Mouse (Mus musculus) neural tube, embryonic 13.5 days (tissue): ENCODE measurements around the gene Atoh7. TPM values are rescaled to one million over a fixed set of nuclear protein-coding genes. Genes with fewer than 3 reads are reported as not detected.

Experiments used
- ATAC-seq: fragments of 200-750 bp; cut with Nextera tagmentation; 2 replicates; pipeline ENCODE4 v1.8.0; 2017; ENCODE audit warnings: low read depth, mild to moderate bottlenecking, moderate TSS enrichment, moderate library complexity
- H3K27ac ChIP-seq: fragments of 300-500 bp; sonication (generic); replicated peaks from 2 replicates; pipeline ENCODE4 v1.5.1; 2015; ENCODE audit warnings: moderate library complexity, mild to moderate bottlenecking, inconsistent platforms
- H3K27me3 ChIP-seq: fragments of 300-500 bp; sonication (generic); 2 replicates; pipeline ENCODE4 v1.6.1; 2015; ENCODE audit warnings: mild to moderate bottlenecking, inconsistent platforms
- H3K36me3 ChIP-seq: fragments of 300-500 bp; sonication (generic); 2 replicates; pipeline ENCODE4 v1.6.1; 2015; ENCODE audit warnings: mild to moderate bottlenecking, inconsistent platforms
- H3K4me1 ChIP-seq: fragments of 300-500 bp; sonication (generic); replicated peaks from 2 replicates; pipeline ENCODE4 v1.6.1; 2015; ENCODE audit warnings: inconsistent platforms
- H3K4me2 ChIP-seq: fragments of 300-500 bp; sonication (generic); 2 replicates; pipeline ENCODE4 v1.6.1; 2015; ENCODE audit warnings: inconsistent platforms, mild to moderate bottlenecking, moderate library complexity
- H3K4me3 ChIP-seq: fragments of 300-500 bp; sonication (generic); 2 replicates; pipeline ENCODE4 v1.5.1; 2015; ENCODE audit warnings: mild to moderate bottlenecking, inconsistent platforms
- H3K9ac ChIP-seq: fragments of 300-500 bp; sonication (generic); 2 replicates; pipeline ENCODE4 v1.6.1; 2015; ENCODE audit warnings: moderate library complexity, mild to moderate bottlenecking, inconsistent platforms
- H3K9me3 ChIP-seq: fragments of 300-500 bp; sonication (generic); 2 replicates; pipeline ENCODE4 v1.6.1; 2016; ENCODE audit warnings: inconsistent platforms
- WGBS: fragments of 180-500 bp; shearing (Covaris S2); methylation state at CpG from one replicate; pipeline ENCODE4 v1.1.7; 2015; 5-methylcytosine and 5-hydroxymethylcytosine counted together
- polyA plus RNA-seq: library from polyadenylated mRNA; unstranded; fragments of >200 nt; fragmentation: Nextera tagmentation; extraction: Ambion mirVana; gene quantifications from 2 replicates; pipeline ENCODE4 v1.2.1, GENCODE M21; 2015

The Atoh7 gene
- polyA plus RNA-seq, 1 experiment from 2014 or later = 0.89 TPM

DNA sequence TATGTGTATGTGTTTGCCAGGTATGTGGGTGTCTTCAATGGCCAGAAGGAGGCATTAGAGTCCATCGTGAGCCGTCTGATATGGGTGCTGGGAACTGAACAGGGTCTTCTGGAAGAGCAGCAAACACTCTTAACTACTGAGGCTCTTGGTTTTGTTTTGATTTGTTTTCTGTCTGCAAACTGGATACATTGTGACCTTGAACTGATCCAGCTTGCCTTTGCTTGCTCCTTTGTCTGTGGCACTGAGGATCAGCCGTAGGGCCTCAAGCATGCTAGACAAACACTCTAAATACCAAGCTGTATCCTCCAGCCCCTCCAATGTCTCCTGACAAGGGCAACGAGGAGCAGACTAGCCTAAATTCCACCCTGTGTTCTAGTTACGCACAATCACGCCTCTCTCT is 27.7 kb downstream of the Atoh7 start:
- Histone ChIP-seq H3K27ac (no peak overlapping the region), H3K4me2 (no peak overlapping the region), H3K36me3 (no peaks in the 10 kb centered on the region), H3K27me3 (no peaks in the 10 kb centered on the region), H3K4me3 (no peak overlapping the region), H3K4me1 (no peaks in the 10 kb centered on the region), H3K9me3 (no peaks in the 10 kb centered on the region), H3K9ac (no peak overlapping the region)
- no peak for ATAC-seq
- WGBS = 89% methylated on average over 6 of the region's 6 CpGs

DNA sequence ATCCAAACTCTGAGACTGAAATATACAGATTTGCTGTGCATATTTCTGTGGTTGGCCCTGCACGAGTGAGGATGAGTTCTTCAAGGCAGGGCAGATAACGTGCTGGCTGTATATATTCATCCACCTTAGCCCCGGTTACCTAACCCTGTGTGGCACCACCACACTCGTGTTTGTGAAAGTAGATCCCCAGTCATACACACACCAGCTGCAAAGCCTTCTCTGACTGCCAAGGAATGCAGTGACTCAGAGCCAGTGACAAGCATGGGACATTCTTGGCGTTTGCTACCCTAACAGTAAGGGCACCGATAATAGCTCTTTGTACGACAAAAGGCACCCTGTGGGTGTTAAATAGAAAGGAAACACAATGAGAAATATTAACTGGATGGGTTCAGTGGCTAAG is 28.8 kb downstream of the Atoh7 start:
- no peaks in the 10 kb centered on the region for H3K27me3 ChIP-seq
- 63% methylated on average over 7 of the region's 7 CpGs for WGBS
- no peak overlapping the region for H3K27ac ChIP-seq
- H3K4me1 ChIP-seq = no peaks in the 10 kb centered on the region
- no peak overlapping the region for H3K9ac ChIP-seq
- no peak for ATAC-seq
- no peaks in the 10 kb centered on the region for H3K36me3 ChIP-seq
- H3K4me3 ChIP-seq = no peak overlapping the region
- no peak overlapping the region for H3K4me2 ChIP-seq
- 0 out of 2 replicates have a peak, but pooled peaks cover 3% of the 10 kb centered on the region for H3K9me3 ChIP-seq

DNA sequence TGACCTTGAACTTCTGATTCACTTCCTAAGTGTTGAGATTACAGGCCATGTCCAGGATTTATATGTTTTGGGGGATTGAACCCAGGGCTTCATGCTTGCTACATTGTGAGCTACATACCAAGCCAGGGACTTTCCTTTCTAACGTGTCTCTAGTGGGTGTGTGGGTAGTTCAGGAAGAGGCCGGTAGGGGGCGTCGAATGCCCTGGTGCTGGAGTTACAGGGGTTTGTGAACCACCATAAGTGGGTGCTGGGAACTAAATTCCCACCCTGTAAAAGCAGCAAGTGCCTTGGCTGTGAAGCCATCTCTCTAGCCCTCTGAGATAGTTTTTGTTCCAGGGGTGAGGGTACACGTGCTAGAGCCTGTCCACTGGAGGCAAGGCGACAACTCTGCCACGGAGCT is 31.0 kb downstream of the Atoh7 start:
- no peak overlapping the region for H3K4me3 ChIP-seq
- 68% methylated on average over 7 of the region's 7 CpGs for WGBS
- ATAC-seq = no peak

DNA sequence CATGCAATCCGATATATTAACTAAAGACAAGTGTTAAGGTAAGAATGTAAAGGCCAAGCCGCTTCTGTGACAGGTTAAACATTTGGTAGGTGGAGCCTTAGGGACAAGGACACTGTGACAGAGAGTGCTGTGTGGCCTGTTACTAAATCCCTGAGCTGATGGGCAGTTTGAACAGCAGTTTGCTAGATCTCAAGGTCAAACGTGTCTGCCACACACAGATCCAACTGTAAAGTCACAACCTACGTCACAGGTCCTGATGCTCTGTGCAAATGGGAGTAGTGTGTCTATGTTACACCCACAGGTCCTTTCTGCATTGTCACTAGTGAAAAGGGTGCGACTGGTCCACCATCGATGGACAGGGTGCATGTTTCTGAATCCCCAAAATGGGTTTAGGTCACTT is 32.9 kb downstream of the Atoh7 start:
- WGBS = 85% methylated on average over 6 of the region's 6 CpGs
- Histone ChIP-seq H3K9me3 (0 out of 2 replicates have a peak, but pooled peaks cover 5% of the 10 kb centered on the region), H3K4me2 (no peak overlapping the region), H3K36me3 (no peaks in the 10 kb centered on the region), H3K4me1 (no peaks in the 10 kb centered on the region), H3K27me3 (no peaks in the 10 kb centered on the region), H3K27ac (no peak overlapping the region), H3K4me3 (no peak overlapping the region), H3K9ac (no peak overlapping the region)
- ATAC-seq = no peak

More for the DNA sequence above, 31.0 kb downstream of the Atoh7 start:
- no peaks in the 10 kb centered on the region for H3K27me3 ChIP-seq
- 0 out of 2 replicates have a peak, but pooled peaks cover 5% of the 10 kb centered on the region for H3K9me3 ChIP-seq
- no peaks in the 10 kb centered on the region for H3K36me3 ChIP-seq
- no peak overlapping the region for H3K9ac ChIP-seq
- H3K4me2 ChIP-seq = no peak overlapping the region
- H3K4me1 ChIP-seq = no peaks in the 10 kb centered on the region
- H3K27ac ChIP-seq = no peak overlapping the region

DNA sequence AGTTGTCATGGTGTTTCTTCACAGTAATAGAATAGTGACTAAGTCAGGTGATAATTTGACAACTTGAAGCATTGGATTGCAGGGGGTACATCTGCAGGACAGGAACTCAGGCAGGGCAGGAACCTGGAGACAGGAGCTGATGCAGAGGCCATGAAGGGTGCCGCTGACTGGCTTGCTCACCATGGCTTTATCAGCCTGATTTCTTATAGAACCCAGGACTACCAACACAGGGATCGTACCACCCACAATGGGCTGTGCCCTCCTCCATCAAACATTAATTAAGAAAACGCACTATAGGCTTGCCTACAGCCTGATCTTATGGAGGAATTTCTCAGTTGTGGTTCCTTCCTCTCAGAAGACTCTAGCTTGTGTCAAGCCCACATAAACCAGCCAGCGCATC is 33.9 kb downstream of the Atoh7 start:
- Histone ChIP-seq H3K4me1 (no peaks in the 10 kb centered on the region), H3K27ac (no peak overlapping the region)
- WGBS = 92% methylated on average over 4 of the region's 4 CpGs

DNA sequence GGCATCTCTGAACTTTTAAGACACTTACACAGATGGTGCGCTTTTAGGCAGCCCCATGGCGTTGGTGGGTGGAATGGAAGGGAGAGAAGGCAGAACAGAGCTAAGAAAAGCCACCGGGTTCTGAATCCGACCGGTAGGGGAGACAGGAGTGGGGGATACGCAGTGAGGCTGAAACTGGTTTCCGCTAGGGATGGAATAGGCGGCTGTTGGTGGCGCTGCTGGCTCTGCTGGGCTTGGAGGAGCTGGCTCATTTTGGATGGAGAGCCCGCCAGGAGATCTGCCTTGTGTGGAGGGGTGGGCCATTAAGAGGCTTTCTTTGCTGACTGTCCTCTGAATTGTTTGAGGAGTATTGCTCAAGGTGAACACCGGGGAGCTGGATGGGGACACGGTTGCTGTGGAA is 36.2 kb downstream of the Atoh7 start:
- Histone ChIP-seq H3K4me3 (no peak overlapping the region), H3K36me3 (no peaks in the 10 kb centered on the region), H3K9ac (no peak overlapping the region), H3K27ac (no peak overlapping the region), H3K27me3 (no peaks in the 10 kb centered on the region), H3K4me2 (no peak overlapping the region), H3K9me3 (0 out of 2 replicates have a peak, but pooled peaks cover 5% of the 10 kb centered on the region), H3K4me1 (no peaks in the 10 kb centered on the region)
- no peak for ATAC-seq
- 59% methylated on average over 12 of the region's 12 CpGs for WGBS

More for the DNA sequence above, 33.9 kb downstream of the Atoh7 start:
- H3K9me3 ChIP-seq = 0 out of 2 replicates have a peak, but pooled peaks cover 5% of the 10 kb centered on the region
- H3K4me3 ChIP-seq = no peak overlapping the region
- H3K27me3 ChIP-seq = no peaks in the 10 kb centered on the region
- no peak overlapping the region for H3K9ac ChIP-seq
- ATAC-seq = no peak
- no peak overlapping the region for H3K4me2 ChIP-seq
- H3K36me3 ChIP-seq = no peaks in the 10 kb centered on the region

DNA sequence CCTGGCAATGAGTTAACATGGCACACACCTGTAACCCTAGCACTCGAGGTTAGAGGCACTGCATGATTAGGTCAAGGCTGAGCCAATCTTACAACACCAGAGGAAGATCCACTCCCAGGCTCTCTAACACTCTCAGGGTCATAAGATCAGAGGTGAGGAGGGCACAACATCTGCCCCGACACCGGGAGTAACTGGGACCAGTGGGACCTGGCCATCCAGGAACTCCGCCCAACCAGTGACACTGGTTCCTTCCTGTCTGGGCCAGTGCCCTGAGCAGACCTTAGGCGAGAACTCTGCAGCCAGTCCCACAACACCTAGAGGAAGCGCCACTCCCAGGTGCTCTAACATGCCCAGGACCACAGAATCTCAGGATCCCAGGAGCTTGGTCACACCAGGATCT is 37.0 kb downstream of the Atoh7 start:
- 87% methylated on average over 6 of the region's 6 CpGs for WGBS
- no peak overlapping the region for H3K27ac ChIP-seq
- 0 out of 2 replicates have a peak, but pooled peaks cover 5% of the 10 kb centered on the region for H3K9me3 ChIP-seq

DNA sequence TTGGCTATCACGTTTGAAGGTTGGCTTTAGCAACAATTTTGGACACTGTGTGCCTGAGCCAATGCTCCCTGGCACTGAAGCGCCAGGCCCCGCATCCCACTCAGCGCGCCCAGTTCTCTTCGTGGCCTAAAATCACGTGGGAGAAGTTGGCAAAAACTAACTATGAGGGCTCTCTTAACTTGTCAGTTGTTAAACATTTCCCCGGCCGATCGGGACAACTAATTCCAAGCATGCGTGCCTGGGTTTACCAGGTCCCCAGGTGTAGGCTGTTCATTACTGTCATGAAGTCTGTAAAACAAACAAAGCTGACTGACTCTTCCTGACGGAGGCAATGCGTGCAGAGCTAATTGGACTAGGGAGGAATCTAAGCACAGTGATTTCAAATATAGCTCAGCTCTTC is 43.2 kb downstream of the Atoh7 start:
- 92% methylated on average over 13 of the region's 13 CpGs for WGBS
- Histone ChIP-seq H3K9ac (no peak overlapping the region), H3K27ac (no peak overlapping the region), H3K36me3 (no peaks in the 10 kb centered on the region), H3K4me3 (no peak overlapping the region), H3K4me1 (no peaks in the 10 kb centered on the region), H3K27me3 (no peaks in the 10 kb centered on the region), H3K9me3 (no peaks in the 10 kb centered on the region), H3K4me2 (no peak overlapping the region)
- ATAC-seq = no peak

More for the DNA sequence above, 37.0 kb downstream of the Atoh7 start:
- ATAC-seq = no peak
- Histone ChIP-seq H3K4me3 (no peak overlapping the region), H3K9ac (no peak overlapping the region), H3K27me3 (no peaks in the 10 kb centered on the region), H3K36me3 (no peaks in the 10 kb centered on the region), H3K4me1 (no peaks in the 10 kb centered on the region), H3K4me2 (no peak overlapping the region)

Other genes with a start within 250 kb of the Atoh7 start
- gene Tet1, start 190.7 kb upstream of the Atoh7 start, polyA plus RNA-seq = 30.4 and 39.0 TPM in 2 replicates
- 15.4 and 15.7 TPM in 2 replicates for gene Slc25a16, start 179.0 kb upstream of the Atoh7 start, polyA plus RNA-seq
- 5.8 and 6.4 TPM in 2 replicates for gene Dna2, start 152.6 kb upstream of the Atoh7 start, polyA plus RNA-seq
- gene Rufy2, start 119.4 kb upstream of the Atoh7 start, polyA plus RNA-seq = 55.8 and 57.3 TPM in 2 replicates
- gene Hnrnph3, start 75.4 kb upstream of the Atoh7 start, polyA plus RNA-seq = 165 and 189 TPM in 2 replicates
- 0.84 and 1.5 TPM in 2 replicates for gene Pbld2, start 75.3 kb upstream of the Atoh7 start, polyA plus RNA-seq
- gene Pbld1, start 39.5 kb upstream of the Atoh7 start, polyA plus RNA-seq = 0.56 and 0.99 TPM in 2 replicates
- 0.40 and 0.68 TPM in 2 replicates for gene Mypn, start 104.3 kb downstream of the Atoh7 start, polyA plus RNA-seq
- 25.4 and 29.7 TPM in 2 replicates for gene Herc4, start 144.2 kb downstream of the Atoh7 start, polyA plus RNA-seq